Mouse (Mus musculus) erythroblast, embryonic 14.5 days (primary cell): Measurements from ENCODE around the gene Uba52.

ENCODE experiments used
- GATA1 ChIP-seq: IDR thresholded peaks from 2 replicates; pipeline ENCODE4 v1.6.1; 2012; ENCODE audit warnings: low read length, inconsistent platforms, mixed read lengths
- TAL1 ChIP-seq: IDR thresholded peaks from 3 replicates; pipeline ENCODE4 v1.6.1; 2012; ENCODE audit warnings: low read length, inconsistent platforms, mixed read lengths

GRCm38 (mm10) chr8:70476333-70477268 is 34.0 kb downstream of the Uba52 start, which contains the start of gene Klhl26:
- TF ChIP-seq GATA1 = peak; percentile 24; the same call in 1 of the 2 replicates
- no peak for TF ChIP-seq TAL1
